13 mouse cellular contexts compared by ENCODE assay signal in the genomic region with DNA sequence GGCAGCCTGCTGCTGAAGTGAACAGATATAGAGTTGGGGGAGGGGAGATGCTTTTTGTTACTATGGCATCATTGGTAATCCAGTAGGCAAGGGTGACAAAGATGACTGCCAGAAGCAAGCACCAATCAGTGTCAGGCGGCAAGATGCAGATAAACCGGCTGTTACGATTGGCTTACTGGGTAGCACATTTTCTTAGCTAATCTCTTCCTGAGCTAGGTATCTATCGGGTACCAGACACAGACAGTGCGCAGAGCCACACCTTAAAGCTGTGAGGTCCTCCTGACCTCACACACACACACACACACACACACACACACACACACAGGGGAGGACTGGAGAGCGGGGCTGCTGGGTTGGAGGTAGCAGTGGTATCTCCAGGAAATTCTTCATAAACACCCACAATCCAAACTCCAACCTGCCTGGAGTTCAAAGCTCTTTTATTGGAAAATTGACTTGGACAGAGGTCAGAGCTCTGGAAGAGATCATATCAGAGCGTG.
DNase-seq lines count a peak whose midpoint lies in the region; ATAC-seq and TF ChIP-seq lines count a peak whose summit lies in the region.
"Had no signal": no experiment of that assay in that cellular context is flagged by ENCODE, and none has a peak within 500 bp of the region (broad histone marks: within the 10 kb centered on the region; RNA-seq: fewer than 3 reads in every experiment).

No protein-coding gene starts in this region.

- no peak overlapping the region for H3K4me2 ChIP-seq in neural tube, embryonic 14.5 days (ENCODE audit: low read depth, low read length)
- no peak overlapping the region for H3K4me2 ChIP-seq in forebrain, postnatal 0 days (ENCODE audit: low read depth)
- H3K4me2 ChIP-seq in liver, embryonic 13.5 days, result no peak overlapping the region
- no peak overlapping the region for H3K4me2 ChIP-seq in stomach, embryonic 16.5 days (ENCODE audit: low read depth, low read length)
- H3K4me2 ChIP-seq: embryonic facial prominence, embryonic 13.5 days had no signal

- no peak for DNase-seq in neural tube, embryonic 10.5 days (ENCODE audit: extremely low spot score, low spot score)
- peak; percentile 39 for DNase-seq in forebrain, postnatal 0 days
- no peak for DNase-seq in liver, embryonic 13.5 days
- DNase-seq in thymus, postnatal 36 days, result no peak
- DNase-seq: adrenal gland, postnatal 14 days; cerebellum, adult 9-10 months; lung, postnatal 10 days had no signal

- H3K9ac ChIP-seq in neural tube, embryonic 14.5 days (replicated peaks; ENCODE audit: low read depth, low read length), result no peak overlapping the region
- no peak overlapping the region for H3K9ac ChIP-seq in forebrain, postnatal 0 days
- H3K9ac ChIP-seq in liver, embryonic 13.5 days, result no peak overlapping the region
- H3K9ac ChIP-seq in stomach, embryonic 16.5 days (ENCODE audit: low read length), result no peak overlapping the region
- H3K9ac ChIP-seq: embryonic facial prominence, embryonic 13.5 days had no signal

- H3K9me3 ChIP-seq in neural tube, embryonic 14.5 days (ENCODE audit: control insufficient read depth, low read length), result no peaks in the 10 kb centered on the region
- H3K9me3 ChIP-seq in forebrain, postnatal 0 days (ENCODE audit: low read length), result no peaks in the 10 kb centered on the region
- H3K9me3 ChIP-seq in liver, embryonic 13.5 days (replicated peaks), result no peaks in the 10 kb centered on the region
- no peaks in the 10 kb centered on the region for H3K9me3 ChIP-seq in stomach, embryonic 16.5 days (replicated peaks; ENCODE audit: control insufficient read depth, low read length)
- H3K9me3 ChIP-seq: embryonic facial prominence, embryonic 13.5 days had no signal

- no peak overlapping the region for H3K4me3 ChIP-seq in neural tube, embryonic 14.5 days (ENCODE audit: low read depth, low read length)
- H3K4me3 ChIP-seq in forebrain, postnatal 0 days (ENCODE audit: low read depth, low read length), result no peak overlapping the region
- no peak overlapping the region for H3K4me3 ChIP-seq in liver, embryonic 13.5 days (replicated peaks)
- no peak overlapping the region for H3K4me3 ChIP-seq in stomach, embryonic 16.5 days (replicated peaks; ENCODE audit: low read length)
- H3K4me3 ChIP-seq: embryonic facial prominence, embryonic 13.5 days; myocyte had no signal

- no peak overlapping the region for H3K27ac ChIP-seq in neural tube, embryonic 14.5 days (ENCODE audit: low read depth, low read length)
- H3K27ac ChIP-seq in forebrain, postnatal 0 days (ENCODE audit: low read depth, low read length), result no peak overlapping the region
- H3K27ac ChIP-seq in liver, embryonic 13.5 days, result 0 out of 2 replicates have a peak overlapping the region, but pooled peaks have one; percentile 19
- no peak overlapping the region for H3K27ac ChIP-seq in stomach, embryonic 16.5 days (ENCODE audit: low read length)
- H3K27ac ChIP-seq: embryonic facial prominence, embryonic 13.5 days had no signal

- TF ChIP-seq CTCF in forebrain, postnatal 0 days (IDR thresholded peaks at IDR 0.05; ENCODE audit: low read depth), result no peak

- H3K27me3 ChIP-seq in neural tube, embryonic 14.5 days (ENCODE audit: control insufficient read depth, insufficient read depth, low read length), result no peaks in the 10 kb centered on the region
- no peaks in the 10 kb centered on the region for H3K27me3 ChIP-seq in forebrain, postnatal 0 days (ENCODE audit: insufficient read depth, low read length)
- H3K27me3 ChIP-seq in liver, embryonic 13.5 days, result no peaks in the 10 kb centered on the region
- no peaks in the 10 kb centered on the region for H3K27me3 ChIP-seq in stomach, embryonic 16.5 days (ENCODE audit: control insufficient read depth, insufficient read depth, low read length)
- H3K27me3 ChIP-seq: embryonic facial prominence, embryonic 13.5 days had no signal

- H3K36me3 ChIP-seq in neural tube, embryonic 14.5 days (ENCODE audit: control insufficient read depth, insufficient read depth, low read length), result no peaks in the 10 kb centered on the region
- H3K36me3 ChIP-seq in forebrain, postnatal 0 days (ENCODE audit: insufficient read depth), result no peaks in the 10 kb centered on the region
- no peaks in the 10 kb centered on the region for H3K36me3 ChIP-seq in liver, embryonic 13.5 days
- H3K36me3 ChIP-seq in stomach, embryonic 16.5 days (ENCODE audit: control insufficient read depth, insufficient read depth, low read length), result no peaks in the 10 kb centered on the region

- no peaks in the 10 kb centered on the region for H3K4me1 ChIP-seq in neural tube, embryonic 14.5 days (ENCODE audit: control insufficient read depth, insufficient read depth, low read length)
- no peaks in the 10 kb centered on the region for H3K4me1 ChIP-seq in forebrain, postnatal 0 days (ENCODE audit: insufficient read depth)
- H3K4me1 ChIP-seq in liver, embryonic 13.5 days (replicated peaks), result peaks cover 21% of the 10 kb centered on the region
- H3K4me1 ChIP-seq in stomach, embryonic 16.5 days (ENCODE audit: control insufficient read depth, insufficient read depth, low read length), result peaks cover 17% of the 10 kb centered on the region

- WGBS in neural tube, embryonic 14.5 days, result 87% methylated on average over 7 of the region's 7 CpGs
- 93% methylated on average over 7 of the region's 7 CpGs for WGBS in forebrain, postnatal 0 days
- WGBS in liver, embryonic 13.5 days (ENCODE audit: insufficient replicate concordance), result 62% methylated on average over 7 of the region's 7 CpGs
- WGBS in stomach, embryonic 16.5 days, result 66% methylated on average over 7 of the region's 7 CpGs

- ATAC-seq in neural tube, embryonic 14.5 days (ENCODE audit: low read depth), result peak; percentile 56; the same call in 1 of the 2 replicates
- peak; percentile 90 for ATAC-seq in forebrain, postnatal 0 days
- ATAC-seq in liver, embryonic 13.5 days (ENCODE audit: low read depth), result peak; percentile 69
- 0 out of 2 replicates have a peak, but pooled peaks have one; percentile 70 for ATAC-seq in stomach, embryonic 16.5 days (ENCODE audit: insufficient read depth, low FRiP score)
- ATAC-seq in activated CD4-positive, CD25-positive, alpha-beta regulatory T cell, adult 4 months, result no peak
- ATAC-seq: inflammation-experienced regulatory T-cells, adult 6 months had no signal
